In genomic region chr1:146844087-146844486, GRCm38 (mm10) we compare ENCODE assay signal across 19 mouse cellular contexts.
A peak's percentile ranks its signal among the peaks of the same experiment; 100 is the strongest.
DNase-seq lines count a peak whose midpoint lies in the region; ATAC-seq and TF ChIP-seq lines count a peak whose summit lies in the region.
"Had no signal": no experiment of that assay in that cellular context is flagged by ENCODE, and none has a peak within 500 bp of the region (broad histone marks: within the 10 kb centered on the region; RNA-seq: fewer than 3 reads in every experiment).

No protein-coding gene starts in this region.

- peak; percentile 6 to 14 for DNase-seq in cerebellum, postnatal 10 days
- DNase-seq in cerebellum, adult 11-12 months, result no peak
- DNase-seq in frontal cortex, adult 2 months (ENCODE audit: extremely low spot score in 1 of 2, low spot score in 1 of 2), result peak; percentile 8 to 23
- DNase-seq in frontal cortex, postnatal 25 days (ENCODE audit: low spot score in 2 of 2), result no peak
- peak; percentile 44 for DNase-seq in midbrain, postnatal 0 days (ENCODE audit: low spot score)
- no peak for DNase-seq in left cerebral cortex, adult 11 months (ENCODE audit: low spot score)
- DNase-seq: embryo, embryonic 11 days; gastrocnemius, postnatal 36 days; heart, adult 2 months; kidney, postnatal 25 days; left cerebral cortex, postnatal 4 days; lung, embryonic 14.5 days had no signal

- TF ChIP-seq CTCF in midbrain, postnatal 0 days (IDR thresholded peaks at IDR 0.05), result no peak

- no peaks in the 10 kb centered on the region for H3K4me1 ChIP-seq in midbrain, postnatal 0 days (ENCODE audit: insufficient read depth, low read length)
- no peaks in the 10 kb centered on the region for H3K4me1 ChIP-seq in midbrain, embryonic 16.5 days (ENCODE audit: control insufficient read depth, insufficient read depth, low read length)
- H3K4me1 ChIP-seq: embryonic facial prominence, embryonic 15.5 days; limb, embryonic 15.5 days; midbrain, embryonic 12.5 days had no signal

- H3K36me3 ChIP-seq in midbrain, postnatal 0 days (ENCODE audit: insufficient read depth, low read length), result no peaks in the 10 kb centered on the region
- no peaks in the 10 kb centered on the region for H3K36me3 ChIP-seq in midbrain, embryonic 16.5 days (ENCODE audit: control insufficient read depth, insufficient read depth, low read length)
- H3K36me3 ChIP-seq: embryonic facial prominence, embryonic 15.5 days; limb, embryonic 15.5 days; midbrain, embryonic 12.5 days had no signal

- no peak overlapping the region for H3K4me2 ChIP-seq in midbrain, postnatal 0 days (ENCODE audit: low read depth, low read length, poor library complexity, severe bottlenecking)
- no peak overlapping the region for H3K4me2 ChIP-seq in midbrain, embryonic 16.5 days (ENCODE audit: low read length)
- H3K4me2 ChIP-seq: embryonic facial prominence, embryonic 15.5 days; limb, embryonic 15.5 days; lung, embryonic 14.5 days; midbrain, embryonic 12.5 days had no signal

- no peaks in the 10 kb centered on the region for H3K27me3 ChIP-seq in midbrain, postnatal 0 days (ENCODE audit: insufficient read depth, low read length)
- no peaks in the 10 kb centered on the region for H3K27me3 ChIP-seq in midbrain, embryonic 16.5 days (ENCODE audit: control insufficient read depth, insufficient read depth, low read depth, low read length)
- H3K27me3 ChIP-seq: embryonic facial prominence, embryonic 15.5 days; limb, embryonic 15.5 days; midbrain, embryonic 12.5 days; Patski had no signal

- H3K9ac ChIP-seq in midbrain, postnatal 0 days (replicated peaks; ENCODE audit: low read length, poor library complexity, severe bottlenecking), result no peak overlapping the region
- no peak overlapping the region for H3K9ac ChIP-seq in midbrain, embryonic 16.5 days (ENCODE audit: low read depth, low read length)
- H3K9ac ChIP-seq: embryonic facial prominence, embryonic 15.5 days; limb, embryonic 15.5 days; liver, embryonic 14.5 days; lung, embryonic 14.5 days; midbrain, embryonic 12.5 days had no signal

- H3K4me3 ChIP-seq in midbrain, postnatal 0 days (ENCODE audit: low read depth, low read length), result no peak overlapping the region
- no peak overlapping the region for H3K4me3 ChIP-seq in midbrain, embryonic 16.5 days (ENCODE audit: low read depth, low read length)
- H3K4me3 ChIP-seq: embryonic facial prominence, embryonic 15.5 days; heart, adult 2 months; limb, embryonic 15.5 days; midbrain, embryonic 12.5 days had no signal

- H3K9me3 ChIP-seq in midbrain, postnatal 0 days (ENCODE audit: low read length), result no peaks in the 10 kb centered on the region
- no peaks in the 10 kb centered on the region for H3K9me3 ChIP-seq in midbrain, embryonic 16.5 days (replicated peaks; ENCODE audit: control insufficient read depth, low read length, poor library complexity, severe bottlenecking)
- H3K9me3 ChIP-seq: embryonic facial prominence, embryonic 15.5 days; limb, embryonic 15.5 days; midbrain, embryonic 12.5 days had no signal

- no peak overlapping the region for H3K27ac ChIP-seq in midbrain, postnatal 0 days (ENCODE audit: low read depth, low read length)
- H3K27ac ChIP-seq in midbrain, embryonic 16.5 days (ENCODE audit: low read length), result no peak overlapping the region
- H3K27ac ChIP-seq: embryonic facial prominence, embryonic 15.5 days; heart, adult 2 months; limb, embryonic 15.5 days; liver, embryonic 14.5 days; midbrain, embryonic 12.5 days had no signal

- 70% methylated on average over 2 of the region's 2 CpGs for WGBS in midbrain, postnatal 0 days
- WGBS in midbrain, embryonic 16.5 days, result 65% methylated on average over 2 of the region's 2 CpGs

- ATAC-seq in midbrain, postnatal 0 days (ENCODE audit: low FRiP score), result no peak
- no peak for ATAC-seq in midbrain, embryonic 16.5 days
- ATAC-seq: intestine, postnatal 0 days; Patski had no signal

Comparison
In these comparisons a context has a peak if more than half of its experiments do, and no peak if none do; other contexts are left out.
1. DNase-seq: peak in cerebellum, postnatal 10 days (2 of 2), frontal cortex, adult 2 months (2 of 2) and midbrain, postnatal 0 days (single experiment); none in cerebellum, adult 11-12 months (single experiment), frontal cortex, postnatal 25 days (0 of 2) and left cerebral cortex, adult 11 months (single experiment).